Mouse (Mus musculus) CH12.LX (cell line): ENCODE measurements around the gene Pigm. TPM values are rescaled to one million over a fixed set of nuclear protein-coding genes. Genes with fewer than 3 reads are reported as not detected.
A peak's percentile ranks its signal among the peaks of the same experiment; 100 is the strongest.

Experiments used
- DNase-seq: peaks from one replicate; pipeline ENCODE4 v3.0.0-alpha.2; 2013; ENCODE audit errors: extremely low read depth
- H3K27ac ChIP-seq: 2 replicates; pipeline ENCODE4 v1.5.1; 2012; ENCODE audit warnings: low read depth, mild to moderate bottlenecking, control low read depth, moderate library complexity; ENCODE audit not compliant: insufficient read depth
- H3K27me3 ChIP-seq: replicated peaks from 2 replicates; pipeline ENCODE3; 2012; ENCODE audit warnings: inconsistent platforms
- H3K36me3 ChIP-seq, 2 experiments: replicated peaks in 1 of 2; 2 replicates each; pipeline versions ENCODE3 to v1.6.1; 2012; ENCODE audit warnings: inconsistent platforms in 1 of 2, low read length in 1 of 2, mild to moderate bottlenecking in 1 of 2, mixed read lengths in 1 of 2, moderate library complexity in 1 of 2; ENCODE audit not compliant: control insufficient read depth in 1 of 2, insufficient read depth in 1 of 2
- H3K4me1 ChIP-seq, 2 experiments: 2 replicates each; pipeline ENCODE4 v1.6.1; 2012; ENCODE audit warnings: inconsistent platforms in 1 of 2, moderate library complexity in 1 of 2; ENCODE audit not compliant: insufficient read depth in 2 of 2, control insufficient read depth in 1 of 2
- H3K4me2 ChIP-seq: 2 replicates; pipeline ENCODE4 v1.6.1; 2012; ENCODE audit warnings: low read depth, mild to moderate bottlenecking, control low read depth; ENCODE audit not compliant: poor library complexity, insufficient read depth, severe bottlenecking
- H3K4me3 ChIP-seq, 3 experiments: fragments of 150-350 bp in 1 of 3; sonication (generic) in 1 of 3; replicated peaks in 1 of 3; 2 replicates each; pipeline versions ENCODE3 to v1.5.1; 2011 to 2012; ENCODE audit warnings: low read depth in 2 of 3, low read length in 2 of 3, mild to moderate bottlenecking in 2 of 3, moderate library complexity in 2 of 3, control low read depth in 1 of 3, improper control_type of control experiment in 1 of 3, inconsistent platforms in 1 of 3, mixed read lengths in 1 of 3; ENCODE audit not compliant: poor library complexity in 1 of 3
- H3K79me2 ChIP-seq: replicated peaks from 2 replicates; pipeline ENCODE4 v1.6.1; 2012; ENCODE audit warnings: mild to moderate bottlenecking, moderate library complexity; ENCODE audit not compliant: control insufficient read depth, poor library complexity, insufficient read depth, severe bottlenecking; ENCODE audit errors: extremely low read depth
- H3K9ac ChIP-seq: 2 replicates; pipeline ENCODE4 v1.6.1; 2012; ENCODE audit warnings: low read depth, mild to moderate bottlenecking, control low read depth, moderate library complexity; ENCODE audit not compliant: insufficient read depth
- H3K9me3 ChIP-seq: replicated peaks from 2 replicates; pipeline ENCODE3; 2012; ENCODE audit warnings: low read length, inconsistent platforms, mixed read lengths
- E2F4 ChIP-seq: IDR thresholded peaks from 2 replicates; pipeline ENCODE4 v1.6.1; 2011; ENCODE audit warnings: low read depth, low read length, improper control_type of control experiment; ENCODE audit not compliant: insufficient replicate concordance
- ETS1 ChIP-seq: conservative IDR thresholded peaks from 2 replicates; pipeline ENCODE4 v1.6.1; 2012; ENCODE audit warnings: low read depth, mild to moderate bottlenecking, inconsistent platforms, low read length, improper control_type of control experiment, moderate library complexity
- GABPA ChIP-seq: IDR thresholded peaks from 2 replicates; pipeline ENCODE4 v1.6.1; 2012; ENCODE audit warnings: low read depth, low read length, improper control_type of control experiment, inconsistent platforms; ENCODE audit not compliant: insufficient replicate concordance
- HCFC1 ChIP-seq: IDR thresholded peaks from 2 replicates; pipeline ENCODE4 v1.6.1; 2012; ENCODE audit warnings: low read depth, mild to moderate bottlenecking, inconsistent platforms, low read length, improper control_type of control experiment
- IRF4 ChIP-seq: IDR thresholded peaks from 2 replicates; pipeline ENCODE4 v1.6.1; 2014; ENCODE audit warnings: low read depth, mild to moderate bottlenecking, inconsistent platforms, low read length, improper control_type of control experiment
- JUN ChIP-seq: IDR thresholded peaks from 2 replicates; pipeline ENCODE4 v1.6.1; 2011; ENCODE audit warnings: low read depth, mild to moderate bottlenecking, low read length, improper control_type of control experiment, moderate library complexity; ENCODE audit not compliant: insufficient read depth
- KAT2A ChIP-seq: IDR thresholded peaks from 2 replicates; pipeline ENCODE4 v1.6.1; 2012; ENCODE audit warnings: low read length, improper control_type of control experiment, inconsistent platforms; ENCODE audit not compliant: insufficient replicate concordance
- MAZ ChIP-seq: IDR thresholded peaks from 2 replicates; pipeline ENCODE4 v1.6.1; 2012; ENCODE audit warnings: low read depth, mild to moderate bottlenecking, inconsistent platforms, low read length, improper control_type of control experiment, moderate library complexity
- MEF2A ChIP-seq: IDR thresholded peaks from 2 replicates; pipeline ENCODE4 v1.6.1; 2014; ENCODE audit warnings: low read depth, mild to moderate bottlenecking, inconsistent platforms, low read length, improper control_type of control experiment, borderline replicate concordance
- MXI1 ChIP-seq: IDR thresholded peaks from 2 replicates; pipeline ENCODE4 v1.6.1; 2011; ENCODE audit warnings: mild to moderate bottlenecking, low read depth, low read length, improper control_type of control experiment
- NELFE ChIP-seq: IDR thresholded peaks from 2 replicates; pipeline ENCODE4 v1.6.1; 2011; ENCODE audit warnings: low read depth, low read length, improper control_type of control experiment
- PAX5 ChIP-seq: IDR thresholded peaks from 2 replicates; pipeline ENCODE4 v1.6.1; 2012; ENCODE audit warnings: low read length, inconsistent platforms, mixed read lengths
- POLR2A ChIP-seq: IDR thresholded peaks from 2 replicates; pipeline ENCODE4 v1.6.1; 2011; ENCODE audit warnings: low read depth, mild to moderate bottlenecking, improper control_type of control experiment, low read length
- RCOR1 ChIP-seq: conservative IDR thresholded peaks from 2 replicates; pipeline ENCODE4 v1.6.1; 2012; ENCODE audit warnings: low read depth, mild to moderate bottlenecking, inconsistent platforms, low read length, improper control_type of control experiment
- SIN3A ChIP-seq: IDR thresholded peaks from 2 replicates; pipeline ENCODE4 v1.6.1; 2012; ENCODE audit warnings: low read length, improper control_type of control experiment, inconsistent platforms
- TBP ChIP-seq: conservative IDR thresholded peaks from 2 replicates; pipeline ENCODE4 v1.6.1; 2011; ENCODE audit warnings: low read depth, low read length, improper control_type of control experiment
- TCF12 ChIP-seq: IDR thresholded peaks from 2 replicates; pipeline ENCODE4 v1.6.1; 2014; ENCODE audit warnings: low read depth, mild to moderate bottlenecking, inconsistent platforms, low read length, improper control_type of control experiment
- UBTF ChIP-seq: IDR thresholded peaks from 2 replicates; pipeline ENCODE4 v1.6.1; 2012; ENCODE audit warnings: low read depth, mild to moderate bottlenecking, inconsistent platforms, low read length, improper control_type of control experiment, moderate library complexity
- USF1 ChIP-seq: IDR thresholded peaks from 2 replicates; pipeline ENCODE4 v1.6.1; 2014; ENCODE audit warnings: low read depth, mild to moderate bottlenecking, inconsistent platforms, low read length, improper control_type of control experiment
- USF2 ChIP-seq: conservative IDR thresholded peaks from 2 replicates; pipeline ENCODE4 v1.6.1; 2011; ENCODE audit warnings: low read depth, low read length, improper control_type of control experiment
- ZKSCAN1 ChIP-seq: IDR thresholded peaks from 2 replicates; pipeline ENCODE4 v1.6.1; 2012; ENCODE audit warnings: low read depth, inconsistent platforms, low read length, improper control_type of control experiment, borderline replicate concordance
- ZMIZ1 ChIP-seq: IDR thresholded peaks from 2 replicates; pipeline ENCODE4 v1.6.1; 2012; ENCODE audit warnings: low read depth, mild to moderate bottlenecking, inconsistent platforms, low read length, improper control_type of control experiment
- ZNF384 ChIP-seq: IDR thresholded peaks from 2 replicates; pipeline ENCODE4 v1.6.1; 2012; ENCODE audit warnings: low read depth, low read length, improper control_type of control experiment, inconsistent platforms
- dilution Hi-C: fragments of 300-500 bp; cut with MboI; formaldehyde crosslinking; loops from 2 replicates; pipeline ENCODE4 v1.14.3; 2020; ENCODE audit warnings: low sequenced_read_pairs; ENCODE audit not compliant: extremely low pct_unique_long_range_greater_than_20kb, extremely low pct_ligation_motif_present
- in situ Hi-C: fragments of 300-500 bp; cut with MboI; formaldehyde crosslinking; loops from 3 replicates; pipeline ENCODE4 v1.14.3; 2019; ENCODE audit warnings: low sequenced_read_pairs, low pct_ligation_motif_present, low pct_unique_long_range_greater_than_20kb, mixed read lengths
- polyA plus RNA-seq: library from polyadenylated mRNA; unstranded; fragments of >175 nt; gene quantifications from 2 replicates; pipeline ENCODE4 v1.2.1, GENCODE M21; 2012; ENCODE audit warnings: low read depth; ENCODE audit not compliant: insufficient read length
- total RNA-seq, 2 experiments: library from RNA; depleted of rRNA; stranded (reverse); fragments of 300-350 nt in 1 of 2; fragments of >200 nt in 1 of 2; gene quantifications; 2 replicates each; pipeline ENCODE4 v1.2.3; 2012 to 2014

Pigm gene
- total and polyA plus RNA-seq, 3 experiments = 8.6 to 13.8 (median 10.7) TPM

DNA sequence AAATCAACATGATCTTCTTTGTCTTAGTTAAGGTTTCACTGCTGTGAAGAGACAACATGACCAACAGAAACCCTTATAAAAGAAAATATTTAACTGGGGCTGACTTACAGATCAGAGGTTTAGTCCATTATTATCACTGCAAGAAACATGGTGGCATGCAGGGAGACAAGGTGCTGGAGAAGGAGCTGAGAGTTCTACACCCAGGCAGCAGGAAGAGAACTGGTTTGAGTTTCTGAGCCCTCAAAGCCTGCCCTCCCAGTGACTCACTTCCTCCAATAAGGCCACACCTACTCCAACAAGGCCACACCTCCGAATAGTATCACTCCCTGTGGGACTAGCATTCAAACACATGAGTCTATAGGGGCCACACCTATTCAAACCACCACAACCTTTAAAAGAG is 14.4 kb downstream of the Pigm start (continued):
- TF ChIP-seq MAZ = 0 out of 2 replicates have a peak, but pooled peaks have one; percentile 32
- TF ChIP-seq HCFC1 = peak; percentile 58
- TF ChIP-seq JUN = no peak
- peak; percentile 97 for TF ChIP-seq POLR2A
- peak; percentile 53 for TF ChIP-seq IRF4
- TF ChIP-seq NELFE = peak; percentile 96
- no peak for TF ChIP-seq USF2
- TF ChIP-seq ZNF384 = 0 out of 2 replicates have a peak, but pooled peaks have one; percentile 10
- TF ChIP-seq TBP = peak; percentile 94

DNA sequence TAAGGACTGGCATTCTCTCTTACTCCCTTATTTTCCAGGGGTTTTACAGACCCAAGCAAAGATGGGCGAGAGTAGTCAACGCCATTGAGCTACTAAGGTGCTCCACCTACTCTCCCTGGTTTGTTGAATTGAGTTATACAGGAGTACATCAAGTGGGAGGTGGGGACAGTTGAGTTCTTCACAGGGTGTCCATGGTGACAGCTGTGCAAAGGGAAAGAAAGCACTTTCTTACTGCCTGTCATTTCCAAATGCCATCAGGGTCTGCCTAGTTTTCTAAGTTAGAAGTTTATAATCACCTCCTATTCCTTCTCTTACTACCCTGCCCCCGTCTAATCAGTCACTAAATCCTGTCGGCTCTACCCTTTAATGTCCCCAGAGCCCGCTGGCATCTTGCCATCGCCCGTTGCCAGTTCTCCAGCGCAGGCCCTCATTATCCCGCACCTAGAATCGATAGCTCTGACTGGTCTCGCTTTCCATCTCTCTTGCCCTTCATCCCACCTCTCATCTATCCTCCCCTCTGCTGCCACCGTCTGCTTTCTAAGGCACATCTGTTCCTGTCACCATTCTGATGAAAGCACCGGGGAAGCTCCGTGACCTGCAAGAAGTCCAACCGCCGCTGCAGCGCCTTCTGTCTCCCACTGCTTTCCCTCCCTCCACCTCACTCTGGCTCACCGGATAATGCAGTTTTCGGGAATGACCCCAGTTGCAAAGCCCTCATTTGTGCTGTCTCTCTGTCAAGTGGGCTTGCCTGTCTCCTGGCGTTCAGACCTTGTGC is 15.6 kb downstream of the Pigm start:
- Histone ChIP-seq H3K4me2 (no peak overlapping the region), H3K27me3 (no peaks in the 10 kb centered on the region), H3K9me3 (no peaks in the 10 kb centered on the region), H3K27ac (no peak overlapping the region), H3K9ac (no peak overlapping the region), H3K79me2 (no peaks in the 10 kb centered on the region; the same call in 1 of the 2 replicates), H3K4me1 (peaks cover 12 to 24% of the 10 kb centered on the region in 2 experiments), H3K4me3 (no peak overlapping the region), H3K36me3 (peaks cover 10 to 20% of the 10 kb centered on the region in 2 experiments)
- DNase-seq = no peak
- dilution Hi-C loops (no loop called here), in situ Hi-C loops (no loop called here)
- TF ChIP-seq E2F4 = no peak
- no peak for TF ChIP-seq SIN3A
- TF ChIP-seq TBP = no peak
- TF ChIP-seq TCF12 = no peak
- TF ChIP-seq ETS1 = no peak
- TF ChIP-seq PAX5 = no peak
- TF ChIP-seq MXI1 = no peak
- no peak for TF ChIP-seq USF1
- TF ChIP-seq RCOR1 = no peak

DNA sequence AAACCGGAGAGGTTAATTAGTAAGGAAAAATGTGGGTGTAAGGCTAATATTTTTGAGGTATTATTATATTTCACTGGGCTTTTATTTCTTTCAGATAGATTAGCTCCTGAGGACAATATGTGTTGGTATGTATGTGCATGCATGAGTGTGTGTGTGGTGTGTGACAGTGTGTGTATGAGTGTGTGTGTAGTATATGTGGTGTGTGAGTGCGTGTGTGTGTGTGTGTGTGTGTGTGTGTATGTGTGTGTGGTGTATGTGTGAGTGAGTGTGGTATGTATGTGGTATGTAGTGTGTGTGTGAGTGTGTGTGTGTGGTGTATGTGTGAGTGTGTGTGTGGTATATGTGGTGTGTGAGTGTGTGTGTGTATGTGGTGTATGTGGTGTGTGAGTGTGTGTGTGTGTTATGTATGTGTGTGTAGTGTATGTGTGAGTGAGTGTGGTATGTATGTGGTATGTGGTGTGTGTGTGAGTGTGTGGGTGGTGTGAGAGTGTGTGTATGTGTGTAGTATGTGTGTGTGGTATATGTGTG is 16.4 kb downstream of the Pigm start:
- Histone ChIP-seq H3K27ac (no peak overlapping the region; the same call in 1 of the 2 replicates), H3K9me3 (no peaks in the 10 kb centered on the region), H3K27me3 (no peaks in the 10 kb centered on the region), H3K9ac (no peak overlapping the region), H3K4me1 (peaks cover 12 to 24% of the 10 kb centered on the region in 2 experiments), H3K4me2 (no peak overlapping the region), H3K36me3 (peaks cover 7 to 13% of the 10 kb centered on the region in 2 experiments), H3K79me2 (no peaks in the 10 kb centered on the region; the same call in 1 of the 2 replicates), H3K4me3 (no peak overlapping the region)
- DNase-seq = no peak
- dilution Hi-C loops = no loop called here
- TF ChIP-seq ZKSCAN1 (no peak), UBTF (no peak), KAT2A (no peak), MXI1 (no peak), POLR2A (no peak), GABPA (no peak), MEF2A (no peak), PAX5 (no peak), USF2 (no peak), NELFE (no peak), ZMIZ1 (no peak)
- in situ Hi-C loops = no loop called here
